Mouse (Mus musculus): ENCODE measurements at regions not wholly inside any gene's neighbourhood (a gene's known extent, or its start where the extent isn't known, plus 50 kb on each side); places are given as distances from the start of the nearest gene placed in this dataset.

DNA sequence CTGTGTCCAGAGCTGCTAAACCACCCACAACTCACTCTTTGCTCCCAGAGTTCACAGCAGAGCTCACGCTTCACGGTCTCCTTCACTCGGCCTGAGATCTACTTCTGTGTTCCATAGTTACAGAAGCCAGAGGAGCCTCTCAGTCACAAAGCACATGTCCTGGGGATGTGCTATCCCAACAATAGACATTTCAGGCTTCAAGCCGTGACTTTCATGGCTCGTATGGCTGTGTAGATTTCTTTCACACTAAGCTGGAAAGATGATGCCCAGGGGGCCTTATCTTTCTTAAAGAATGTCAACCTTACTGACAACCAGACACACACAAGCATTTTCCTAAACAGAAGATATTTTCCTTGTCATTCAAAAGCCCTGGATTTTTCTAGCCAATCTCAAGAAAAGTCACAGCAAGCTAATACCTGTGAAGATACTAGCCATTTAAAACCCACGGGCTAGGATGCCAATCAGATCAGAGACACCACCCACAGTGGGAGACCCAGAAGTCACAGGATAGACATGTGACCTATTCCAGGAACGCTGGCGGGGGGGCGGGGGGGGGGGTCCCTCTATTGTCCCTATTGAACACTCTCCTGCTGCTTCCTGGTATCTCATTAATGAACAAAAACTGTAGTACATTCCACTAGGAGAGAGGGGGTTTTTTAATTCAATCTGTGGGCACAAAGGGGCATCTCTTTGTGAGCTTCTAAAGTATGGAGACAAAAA is 98.8 kb upstream of the Mapk10 start:
- no peak for DNase-seq (ENCODE audit: low spot score in 2 of 2)

DNA sequence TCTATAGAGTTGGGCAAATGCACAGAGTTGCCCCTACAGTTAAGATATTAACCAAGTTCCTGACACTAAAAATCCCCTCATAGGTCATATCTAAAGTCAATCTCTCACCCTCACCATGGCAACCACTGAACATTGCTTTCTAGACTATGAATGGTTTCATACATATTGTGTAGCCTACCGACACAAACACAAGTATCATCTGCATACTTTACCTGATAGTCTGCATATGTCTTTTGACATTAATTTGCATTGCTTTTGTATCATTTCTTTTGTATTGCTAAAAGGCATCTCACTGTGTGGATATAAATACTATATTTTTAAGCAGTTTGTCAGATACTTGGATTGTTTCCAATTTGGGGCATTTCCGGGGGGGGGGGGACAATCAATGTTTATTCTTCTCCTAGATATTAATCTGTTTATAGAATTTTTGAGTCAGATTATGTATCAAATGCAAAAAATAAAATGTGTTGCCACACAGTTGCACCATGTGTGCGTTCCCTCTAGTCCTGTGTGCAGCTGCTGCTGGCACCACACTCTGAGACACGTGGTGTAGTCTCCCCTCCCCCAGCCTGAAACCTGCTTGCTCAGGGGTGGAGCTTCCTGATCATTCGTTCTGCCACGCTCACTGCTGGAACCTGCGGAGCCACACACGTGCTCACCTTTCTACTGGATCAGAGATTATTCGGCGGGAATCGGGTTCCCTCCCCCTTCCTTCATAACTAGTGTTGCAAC is 94.7 kb upstream of the Mapk10 start:
- DNase-seq (ENCODE audit: low spot score in 2 of 2) = no peak

DNA sequence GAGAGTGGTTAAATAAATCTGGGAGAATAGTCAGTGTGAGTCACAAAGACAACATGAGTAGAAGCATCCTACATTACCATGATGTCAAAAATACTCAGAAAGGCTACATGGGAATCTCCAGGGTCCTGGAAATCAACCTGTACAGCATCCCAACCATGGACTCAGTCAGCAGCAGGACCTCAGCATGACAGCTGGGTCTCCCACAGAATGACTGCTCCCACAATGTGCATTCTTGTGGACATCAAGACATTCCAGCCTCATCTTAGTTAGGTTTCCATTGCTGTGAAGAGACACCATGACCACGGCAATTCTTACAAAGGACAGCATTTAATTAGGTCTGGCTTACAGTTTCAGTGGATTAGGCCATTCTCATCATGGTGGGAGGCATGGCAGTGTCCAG is 93.8 kb upstream of the Mapk10 start:
- DNase-seq (ENCODE audit: low spot score in 2 of 2) = no peak

DNA sequence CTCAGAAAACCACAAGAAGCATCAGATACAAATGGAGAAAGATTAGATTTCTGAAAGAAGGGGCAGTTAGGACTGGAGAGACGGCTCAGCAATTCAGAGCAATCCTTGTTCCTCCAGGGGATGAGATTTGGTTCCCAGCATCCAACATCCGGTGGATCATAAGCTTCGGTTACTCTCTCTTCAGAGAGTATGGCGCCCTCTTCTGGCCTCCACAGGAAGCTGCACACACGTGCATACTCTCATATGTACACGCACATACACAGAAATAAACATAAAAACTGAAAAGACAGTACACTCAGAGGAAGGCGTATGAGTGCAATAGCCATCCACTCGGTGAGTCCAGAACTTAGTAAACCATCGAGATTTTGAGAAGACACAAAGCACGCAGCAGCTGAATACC is 91.6 kb upstream of the Mapk10 start:
- no peak for DNase-seq (ENCODE audit: low spot score in 2 of 2)

DNA sequence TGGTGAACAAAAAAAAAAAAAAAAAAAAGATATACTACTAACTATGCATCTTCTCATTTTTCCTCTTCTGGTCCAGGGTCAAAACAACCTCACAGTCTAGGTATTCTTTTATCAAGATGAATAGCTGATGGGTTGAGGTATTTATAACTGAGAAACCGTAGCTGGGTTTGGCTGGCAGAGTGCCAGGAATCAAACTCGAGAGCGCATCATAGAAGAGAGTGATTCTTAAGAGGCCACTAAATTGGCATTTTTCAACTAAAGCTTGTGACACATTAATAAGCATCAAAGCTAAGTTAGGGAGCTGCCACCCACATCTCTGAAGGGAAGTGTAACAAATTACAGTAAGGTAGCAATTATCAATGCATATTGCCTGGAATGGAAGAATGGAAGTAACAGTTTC is 90.2 kb upstream of the Mapk10 start:
- DNase-seq (ENCODE audit: low spot score in 2 of 2) = no peak

DNA sequence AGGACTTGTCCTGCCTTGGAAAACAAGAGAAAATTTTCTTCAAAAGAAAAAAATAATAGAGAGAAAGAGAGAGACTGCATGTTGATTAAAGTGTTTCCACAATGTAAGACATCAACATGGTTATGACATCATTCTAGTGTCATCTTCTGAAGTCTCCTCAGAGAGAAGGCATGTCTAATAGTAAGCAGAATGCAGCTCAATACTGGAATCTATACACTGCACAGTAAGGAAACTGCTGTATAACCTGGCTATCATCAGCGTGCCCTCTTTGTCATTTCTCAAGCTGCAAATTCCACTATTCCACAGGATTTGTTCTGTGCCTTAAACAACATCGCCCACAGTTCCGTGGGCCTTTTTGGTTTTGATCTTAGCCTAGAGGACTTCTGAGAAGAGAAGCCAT is 82.8 kb upstream of the Mapk10 start:
- DNase-seq (ENCODE audit: low spot score in 2 of 2) = no peak

DNA sequence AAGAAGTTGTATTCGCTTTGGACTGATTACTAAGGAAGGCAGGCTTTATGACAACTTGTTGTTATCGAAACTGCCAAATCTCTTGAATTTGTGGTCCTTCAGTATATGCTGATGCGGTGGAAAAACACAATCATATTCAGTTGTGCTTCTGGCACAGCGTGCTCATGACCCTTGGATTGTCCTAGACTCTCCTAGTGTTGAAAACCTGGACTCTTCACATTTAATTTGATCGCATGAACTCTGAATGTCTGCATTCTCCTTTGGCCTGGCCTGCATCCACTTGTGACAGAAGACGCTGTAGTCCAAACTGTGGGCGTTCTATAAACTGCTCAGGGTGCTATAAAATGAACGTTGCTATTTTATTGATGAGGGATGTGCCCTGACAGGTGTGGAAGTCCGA is 80.6 kb upstream of the Mapk10 start:
- no peak for DNase-seq (ENCODE audit: low spot score in 2 of 2)

DNA sequence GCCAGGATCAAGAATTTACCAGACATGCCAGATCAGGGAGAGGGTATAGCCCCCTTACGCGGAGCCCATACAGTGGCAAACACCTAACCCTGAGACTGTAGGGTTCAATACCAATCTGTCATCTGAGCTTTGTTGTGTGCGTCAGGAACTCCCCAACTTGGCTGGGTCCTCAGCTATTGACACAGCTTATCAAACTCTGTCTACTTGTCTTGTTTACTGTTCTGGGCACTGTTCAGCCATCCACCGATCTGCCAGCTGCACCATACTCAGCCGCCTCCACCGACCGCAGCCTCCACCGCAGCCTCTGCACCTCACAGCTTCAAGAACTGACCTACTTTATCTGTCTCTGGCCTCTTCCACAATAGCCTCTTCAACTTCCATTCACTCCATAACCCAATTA is 80.1 kb upstream of the Mapk10 start:
- DNase-seq (ENCODE audit: low spot score in 2 of 2) = no peak

DNA sequence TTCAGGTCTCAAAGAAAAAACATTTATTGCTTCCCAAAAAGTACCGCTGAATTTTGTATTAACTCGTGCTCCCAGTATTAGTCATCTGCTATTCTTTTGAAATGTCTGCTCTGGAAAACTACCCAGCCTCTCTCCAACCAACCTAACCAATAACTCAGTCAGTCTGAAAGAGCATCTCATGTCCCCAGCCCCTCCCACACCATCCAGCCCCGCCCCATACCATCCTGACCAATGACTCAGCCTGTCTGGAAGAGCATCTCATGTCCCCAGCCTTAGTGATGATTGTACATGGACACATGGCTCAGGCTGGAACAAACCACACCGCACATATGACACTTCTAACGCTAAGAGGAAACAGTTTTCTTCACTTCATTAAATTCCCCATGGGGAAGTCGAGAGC is 58.1 kb upstream of the Mapk10 start:
- no peak for DNase-seq (ENCODE audit: low spot score in 2 of 2)

DNA sequence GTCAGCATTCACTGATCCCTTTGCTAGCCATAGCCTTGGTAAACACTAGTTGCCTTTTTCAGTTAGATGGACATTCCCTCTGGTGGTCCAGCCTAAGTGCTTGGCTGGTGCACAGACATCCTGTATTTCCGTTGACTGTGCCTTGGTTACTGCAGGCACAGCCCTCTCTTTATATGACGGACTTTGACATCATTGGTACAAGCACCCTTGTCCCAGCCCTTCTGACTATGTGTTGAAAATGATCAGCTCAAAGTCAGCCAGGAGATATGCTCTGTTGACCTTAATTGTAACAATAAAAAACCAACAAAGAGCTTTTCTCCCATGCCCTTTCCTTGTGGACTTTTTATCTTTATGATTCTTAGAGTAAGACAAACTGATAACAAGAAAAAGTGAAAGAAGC is 53.8 kb upstream of the Mapk10 start:
- no peak for DNase-seq (ENCODE audit: low spot score in 2 of 2)

DNA sequence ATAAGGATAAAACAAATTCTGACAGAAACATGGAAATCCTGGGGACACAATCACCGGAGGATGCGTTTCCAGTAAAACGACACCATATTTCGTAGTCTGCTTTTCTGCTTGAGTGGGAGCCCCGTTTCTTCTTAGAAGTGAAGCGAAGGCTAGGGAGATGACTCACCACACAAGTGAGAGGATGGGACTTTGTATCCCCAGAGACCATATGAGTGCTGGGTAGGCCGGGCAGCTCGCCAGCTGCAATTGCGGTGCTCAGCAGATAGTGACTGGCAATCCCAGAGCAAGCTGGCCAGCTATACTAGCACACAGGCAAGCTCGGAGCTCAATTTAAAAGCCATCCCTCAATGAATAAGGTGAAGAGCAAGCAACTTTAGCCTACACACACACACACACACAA is 50.3 kb upstream of the Mapk10 start:
- no peak for DNase-seq (ENCODE audit: low spot score in 2 of 2)
